Mouse (Mus musculus) ES-Bruce4 (cell line): ENCODE data around the gene Gm17660. TPM values are rescaled to one million over a fixed set of nuclear protein-coding genes. Genes with fewer than 3 reads are reported as not detected.
"Not testable (repeated sequence)": the region's sequence is repeated elsewhere in the genome, so short reads cannot be mapped to it uniquely, and the experiment has no call there.

ENCODE experiments used
- H3K27ac ChIP-seq: 2 replicates; pipeline ENCODE4 v1.5.1; 2012; ENCODE audit warnings: low read length, inconsistent platforms; ENCODE audit not compliant: insufficient read depth
- H3K27me3 ChIP-seq: 2 replicates; pipeline ENCODE4 v1.6.1; 2012; ENCODE audit warnings: mild to moderate bottlenecking, low read length, inconsistent platforms; ENCODE audit not compliant: control insufficient read depth, poor library complexity, insufficient read depth, severe bottlenecking
- H3K36me3 ChIP-seq: 2 replicates; pipeline ENCODE4 v1.6.1; 2012; ENCODE audit warnings: inconsistent platforms, mild to moderate bottlenecking, low read length, moderate library complexity; ENCODE audit not compliant: control insufficient read depth, poor library complexity, insufficient read depth, severe bottlenecking
- H3K4me1 ChIP-seq: one replicate; pipeline ENCODE4 v1.8.1; 2011; ENCODE audit warnings: low read length; ENCODE audit not compliant: control insufficient read depth, insufficient read depth
- H3K4me3 ChIP-seq: 2 replicates; pipeline ENCODE4 v1.5.1; 2011; ENCODE audit warnings: low read depth, mild to moderate bottlenecking, low read length
- H3K9ac ChIP-seq: 2 replicates; pipeline ENCODE4 v1.6.1; 2012; ENCODE audit warnings: low read depth, mild to moderate bottlenecking, inconsistent platforms; ENCODE audit not compliant: poor library complexity, severe bottlenecking
- H3K9me3 ChIP-seq: replicated peaks from 2 replicates; pipeline ENCODE4 v1.6.1; 2012; ENCODE audit warnings: mild to moderate bottlenecking, low read length, inconsistent platforms; ENCODE audit not compliant: control insufficient read depth, poor library complexity, insufficient read depth, severe bottlenecking
- CTCF ChIP-seq: IDR thresholded peaks from one replicate; pipeline ENCODE4 v1.8.1; 2011; ENCODE audit warnings: low read depth, low read length
- EP300 ChIP-seq: IDR thresholded peaks from 2 replicates; pipeline ENCODE4 v1.6.1; 2011; ENCODE audit warnings: low read depth, low read length; ENCODE audit not compliant: insufficient read depth
- POLR2A ChIP-seq: IDR thresholded peaks from one replicate; pipeline ENCODE4 v1.8.1; 2011; ENCODE audit warnings: low read length; ENCODE audit not compliant: insufficient read depth
- polyA plus RNA-seq: library from polyadenylated mRNA; stranded (reverse); fragments of >200 nt; gene quantifications from 2 replicates; pipeline ENCODE4 v1.2.4, GENCODE M21; 2011; ENCODE audit warnings: low read depth; ENCODE audit not compliant: missing spikeins, insufficient read depth, insufficient read length

The Gm17660 gene
- polyA plus RNA-seq, 1 experiment: not detected

GRCm38 (mm10) chr5:104025245-104025854, 52.1 kb downstream of the Gm17660 start:
- Histone ChIP-seq H3K9me3 (no peaks in the 10 kb centered on the region), H3K9ac (no peak overlapping the region), H3K4me1 (peaks cover 4% of the 10 kb centered on the region), H3K4me3 (no peak overlapping the region), H3K27me3 (no peaks in the 10 kb centered on the region), H3K27ac (peak overlapping the region; percentile 38; the same call in 1 of the 2 replicates), H3K36me3 (no peaks in the 10 kb centered on the region)
- TF ChIP-seq CTCF (no peak), POLR2A (no peak), EP300 (no peak)

- no peak overlapping the region for H3K9ac ChIP-seq
- no peak for TF ChIP-seq EP300
- TF ChIP-seq POLR2A: no peak
- TF ChIP-seq CTCF: no peak
- H3K27ac ChIP-seq: 0 out of 2 replicates have a peak overlapping the region, but pooled peaks have one; percentile 7
- no peaks in the 10 kb centered on the region for H3K9me3 ChIP-seq
- peaks cover 4% of the 10 kb centered on the region for H3K4me1 ChIP-seq
- H3K4me3 ChIP-seq: no peak overlapping the region
- no peaks in the 10 kb centered on the region for H3K27me3 ChIP-seq
- H3K36me3 ChIP-seq: no peaks in the 10 kb centered on the region
Observed at GRCm38 (mm10) chr5:104024762-104025161, 52.6 kb downstream of the Gm17660 start.

GRCm38 (mm10) chr5:104024193-104024592, 53.2 kb downstream of the Gm17660 start:
- H3K9ac ChIP-seq, H3K9me3 ChIP-seq, H3K4me1 ChIP-seq, H3K27ac ChIP-seq, H3K36me3 ChIP-seq, H3K4me3 ChIP-seq, H3K27me3 ChIP-seq: not testable (repeated sequence)

- Histone ChIP-seq H3K27me3 (no peaks in the 10 kb centered on the region), H3K27ac (peak overlapping the region; percentile 79), H3K4me1 (peaks cover 6% of the 10 kb centered on the region), H3K9ac (peak overlapping the region; percentile 11; the same call in 1 of the 2 replicates), H3K36me3 (no peaks in the 10 kb centered on the region), H3K9me3 (no peaks in the 10 kb centered on the region), H3K4me3 (no peak overlapping the region)
- TF ChIP-seq POLR2A (no peak), EP300 (no peak), CTCF (no peak)
Observed at GRCm38 (mm10) chr5:104023289-104024020, 54.0 kb downstream of the Gm17660 start.

- Histone ChIP-seq H3K36me3 (no peaks in the 10 kb centered on the region), H3K4me1 (peaks cover 6% of the 10 kb centered on the region), H3K4me3 (no peak overlapping the region), H3K9me3 (no peaks in the 10 kb centered on the region), H3K27ac (peak overlapping the region; percentile 93), H3K9ac (0 out of 2 replicates have a peak overlapping the region, but pooled peaks have one; percentile 31), H3K27me3 (no peaks in the 10 kb centered on the region)
- no peak for TF ChIP-seq EP300
- TF ChIP-seq POLR2A: no peak
- TF ChIP-seq CTCF: no peak
Observed at GRCm38 (mm10) chr5:104022558-104022957, 54.9 kb downstream of the Gm17660 start.

- Histone ChIP-seq H3K36me3 (no peaks in the 10 kb centered on the region), H3K9ac (peak within 1 kb of the TSS; percentile 62), H3K27me3 (no peaks in the 10 kb centered on the region), H3K9me3 (no peaks in the 10 kb centered on the region), H3K27ac (peak within 1 kb of the TSS; percentile 94), H3K4me1 (peaks cover 6% of the 10 kb centered on the region), H3K4me3 (peak within 1 kb of the TSS; percentile 65)
- TF ChIP-seq POLR2A: peak; percentile 31
- TF ChIP-seq EP300: peak; percentile 95
- TF ChIP-seq CTCF: no peak
Observed at GRCm38 (mm10) chr5:104021597-104022378, 55.6 kb downstream of the Gm17660 start, which contains the start of gene Hsd17b11. Hsd17b11 (minus strand) TSS chr5:104021919.

Other genes starting within 250 kb of the Gm17660 start
- gene Klhl8, start 166.3 kb downstream of the Gm17660 start, polyA plus RNA-seq: 18.6 and 20.2 TPM in 2 replicates
- not detected in 2 replicates for gene Hsd17b13, start 100.2 kb downstream of the Gm17660 start, polyA plus RNA-seq
- gene Hsd17b11, start 55.7 kb downstream of the Gm17660 start, polyA plus RNA-seq: 22.0 and 25.3 TPM in 2 replicates
- gene Nudt9, start 31.3 kb downstream of the Gm17660 start, polyA plus RNA-seq: 32.0 and 34.2 TPM in 2 replicates
- 0.40 TPM in 1 of 2 replicates, not detected in the other for gene Sparcl1, start 36.1 kb upstream of the Gm17660 start, polyA plus RNA-seq
- not detected in 2 replicates for gene Dspp, start 93.1 kb upstream of the Gm17660 start, polyA plus RNA-seq
- not detected in 2 replicates for gene Dmp1, start 125.0 kb upstream of the Gm17660 start, polyA plus RNA-seq
- gene Ibsp, start 221.6 kb upstream of the Gm17660 start, polyA plus RNA-seq: not detected in 2 replicates
- gene Mepe, start 247.7 kb upstream of the Gm17660 start, polyA plus RNA-seq: not detected in 2 replicates